Mouse (Mus musculus): ENCODE results near the gene Plcl2.

Gene Plcl2

DNA sequence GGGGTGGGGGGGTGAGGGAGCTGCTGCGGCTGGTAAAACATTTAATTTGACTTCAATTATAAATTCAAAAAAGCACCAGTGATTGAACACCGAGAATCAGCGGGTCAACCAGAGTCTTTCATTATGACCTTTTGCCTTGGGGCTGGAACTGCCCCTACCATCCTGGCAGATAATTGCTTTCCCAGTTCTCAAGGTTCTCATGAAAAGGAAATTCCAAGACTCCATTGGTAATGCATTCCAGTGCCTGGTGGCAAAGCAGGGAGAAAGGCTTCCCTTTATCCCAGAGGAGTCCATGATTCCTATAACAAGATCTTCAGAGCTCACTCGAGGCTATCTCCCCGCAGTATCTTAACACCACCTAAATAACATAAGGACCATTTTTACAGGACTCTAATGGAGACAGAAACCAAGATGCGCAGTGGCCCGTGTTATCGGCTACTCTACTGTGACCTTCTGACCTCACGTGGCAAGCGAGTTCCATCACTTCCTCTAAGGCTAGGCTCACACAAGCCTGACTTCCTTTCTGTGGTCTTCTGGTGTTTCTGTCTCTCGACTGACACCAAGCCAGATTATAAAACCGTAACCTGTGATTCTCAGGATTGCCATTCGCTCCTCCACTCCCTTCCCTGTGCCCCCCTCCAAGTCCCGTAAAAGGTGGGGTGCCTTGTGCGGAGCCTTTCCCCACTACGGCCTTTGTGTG, 10.0 kb upstream of the Plcl2 start:
- DNase-seq (ENCODE audit: low spot score in 2 of 2) = no peak

DNA sequence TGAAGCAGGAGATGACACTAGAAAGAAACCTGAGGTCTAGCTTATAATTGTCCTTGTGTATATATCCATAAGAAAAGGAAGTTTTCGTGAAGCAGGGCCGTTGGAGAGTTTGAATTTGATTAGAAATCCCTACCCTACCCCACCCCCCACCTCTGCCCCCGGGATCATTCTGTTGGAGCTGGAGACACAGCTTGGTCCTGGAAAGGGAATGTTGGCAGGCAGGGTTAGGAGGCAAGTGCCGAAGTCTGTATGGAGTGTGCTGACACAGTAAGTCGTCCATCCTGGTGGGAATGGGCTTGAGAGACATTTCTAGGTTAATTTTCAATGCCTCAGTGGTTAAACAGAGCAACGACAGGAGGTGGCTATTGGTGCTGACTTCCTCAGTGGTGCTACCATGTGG, 8.4 kb upstream of the Plcl2 start:
- no peak for DNase-seq (ENCODE audit: low spot score in 2 of 2)

- no peak for DNase-seq (ENCODE audit: low spot score in 2 of 2)
Observed at GRCm38 (mm10) chr17:50503075-50503474, 6.1 kb upstream of the Plcl2 start.

DNA sequence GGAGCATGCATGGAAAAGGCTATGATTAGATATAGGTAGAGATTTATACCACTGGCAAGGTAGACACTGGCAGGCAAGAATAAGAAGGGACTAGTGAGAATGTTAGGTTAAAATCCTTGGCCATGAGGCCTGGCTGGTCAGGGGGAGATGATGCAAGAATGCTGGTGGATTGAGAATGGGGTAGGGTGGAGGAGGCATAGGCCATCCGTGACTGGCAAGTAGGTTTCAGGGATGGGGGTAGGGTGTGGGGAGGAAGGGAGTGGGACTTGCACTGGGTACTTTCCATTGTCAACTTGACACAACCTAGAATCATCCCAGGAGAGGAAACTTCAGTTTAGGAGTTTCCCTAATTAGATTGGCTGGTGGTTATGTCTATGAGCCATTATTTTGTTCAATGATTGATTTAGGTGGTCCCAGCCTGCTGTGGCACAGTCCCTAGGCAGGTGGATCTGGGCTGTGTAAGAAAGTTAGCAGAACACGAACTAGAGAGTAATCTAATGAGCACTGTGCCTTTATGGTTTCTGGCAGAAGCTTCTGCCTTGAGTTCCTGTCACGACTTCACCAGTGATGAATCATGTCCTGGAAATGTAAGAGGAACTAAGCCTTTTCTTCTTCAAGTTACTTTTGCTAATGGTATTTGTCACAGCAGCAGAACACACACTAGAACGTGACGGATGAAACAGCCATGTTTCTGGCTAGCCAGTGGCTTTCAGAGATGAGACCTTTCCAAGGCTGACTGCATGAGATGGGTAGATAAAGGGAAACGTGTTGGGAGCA, 4.9 kb upstream of the Plcl2 start:
- no peak for DNase-seq (ENCODE audit: low spot score in 2 of 2)

DNA sequence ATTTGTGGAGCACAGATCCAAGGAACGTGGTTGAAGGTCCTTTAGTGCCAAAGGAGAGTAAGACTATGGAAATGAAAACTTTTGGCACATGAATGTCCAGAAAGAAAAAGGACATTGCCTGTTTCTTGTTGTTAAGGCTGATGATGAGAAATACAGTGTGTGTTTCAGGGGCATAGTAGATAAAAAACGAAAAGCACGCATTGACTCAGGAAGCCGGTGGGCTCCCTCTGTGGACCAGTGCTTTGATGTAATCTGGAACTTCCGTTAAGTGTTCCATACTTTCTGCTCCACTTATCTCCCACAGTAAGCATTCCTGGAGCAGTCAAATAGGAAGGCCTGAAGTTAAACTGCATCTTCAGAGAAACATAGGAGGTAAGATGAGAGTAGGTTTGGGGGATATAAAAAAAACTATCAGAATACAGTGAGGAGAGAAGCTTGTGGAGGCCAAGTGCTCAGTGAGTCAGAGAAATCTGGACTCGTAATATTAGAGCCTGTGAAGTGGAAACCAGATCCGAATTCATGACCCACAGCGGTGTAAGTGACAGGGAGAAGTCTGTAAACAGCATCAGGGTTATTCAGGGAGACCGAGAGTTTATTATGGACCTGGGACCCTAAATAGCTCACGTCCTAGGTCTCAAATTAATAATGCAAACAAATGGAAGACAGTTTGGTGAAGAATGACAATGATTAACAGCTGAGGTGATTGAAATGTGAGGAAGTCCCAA, 3.1 kb upstream of the Plcl2 start:
- no peak for DNase-seq (ENCODE audit: low spot score in 2 of 2)

- no peak for DNase-seq (ENCODE audit: low spot score in 2 of 2)
Observed at GRCm38 (mm10) chr17:50506861-50507321, 2.3 kb upstream of the Plcl2 start.

- DNase-seq (ENCODE audit: low spot score in 2 of 2) = peak in 1 of 2 experiments; percentile 25
Observed at GRCm38 (mm10) chr17:50508055-50508774, 988 bp upstream of the Plcl2 start.

DNA sequence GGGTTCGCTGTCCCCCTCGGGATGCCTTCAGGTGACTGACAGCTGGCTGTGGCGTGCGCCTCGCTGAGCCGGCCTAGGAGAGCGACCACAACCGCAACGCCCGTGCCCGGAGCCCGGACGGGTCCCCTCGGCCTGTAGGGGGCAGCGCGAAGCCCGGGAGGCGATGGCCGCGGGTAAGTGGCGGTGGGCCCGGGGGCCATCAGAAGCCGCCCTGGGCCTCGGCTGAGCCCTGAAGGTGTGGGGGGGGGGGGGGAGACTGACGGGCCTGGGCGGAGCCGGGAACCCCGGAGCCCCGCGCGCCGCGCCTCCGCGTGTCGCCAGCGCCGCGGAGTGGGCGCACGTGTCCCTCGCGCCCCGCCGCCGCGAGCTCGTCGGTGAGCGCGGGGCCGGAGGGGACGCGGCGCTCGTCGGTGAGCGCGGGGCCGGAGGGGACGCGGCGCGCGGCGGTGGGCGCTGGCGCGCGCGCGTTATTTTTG, 390 bp upstream of the Plcl2 start:
- DNase-seq (ENCODE audit: low spot score in 2 of 2) = peak; percentile 37

DNA sequence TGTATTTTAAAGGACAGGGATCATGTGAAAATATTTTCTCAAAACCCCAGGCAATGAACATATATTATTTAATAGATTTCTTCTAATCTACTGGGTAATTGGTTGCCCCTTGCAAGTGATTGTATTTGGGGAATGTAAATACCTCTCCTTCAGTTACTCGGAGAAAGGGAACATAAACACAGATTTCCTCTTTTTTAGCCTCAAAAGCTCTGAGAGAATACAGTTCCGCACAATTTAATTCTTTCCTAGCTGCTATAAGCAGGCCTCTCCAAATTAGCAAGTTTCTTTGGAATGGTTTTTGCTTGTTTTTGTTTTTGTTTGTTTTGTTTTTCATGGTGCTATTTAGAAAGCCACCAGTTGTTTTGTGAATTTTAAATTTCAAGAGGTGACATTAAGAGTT, 1.1 kb downstream of the Plcl2 start:
- DNase-seq (ENCODE audit: low spot score in 2 of 2) = no peak

- no peak for DNase-seq (ENCODE audit: low spot score in 2 of 2)
Observed at GRCm38 (mm10) chr17:50510741-50511140, 1.5 kb downstream of the Plcl2 start.

DNA sequence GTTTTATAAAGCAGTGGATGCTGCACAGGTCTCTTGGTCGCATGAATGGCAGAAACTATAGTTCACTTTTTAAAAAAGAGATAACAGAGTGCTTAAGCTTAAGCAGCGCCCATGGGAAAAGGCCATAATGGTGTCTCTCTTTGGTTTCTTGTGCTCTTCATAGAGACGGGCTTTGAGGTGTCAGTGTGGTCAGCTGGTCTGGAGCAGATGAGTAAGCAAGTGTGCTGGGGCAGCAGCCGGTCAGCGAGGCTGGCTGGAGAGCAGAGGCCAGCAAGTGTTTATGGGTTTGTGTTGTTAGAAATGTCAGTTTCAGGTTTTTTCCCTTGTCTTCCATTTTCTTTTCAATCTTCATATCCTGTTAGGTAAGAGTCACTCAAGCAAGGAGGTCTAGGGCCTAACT, 3.0 kb downstream of the Plcl2 start:
- DNase-seq (ENCODE audit: low spot score in 2 of 2) = no peak

GRCm38 (mm10) chr17:50512841-50513240, 3.6 kb downstream of the Plcl2 start:
- no peak for DNase-seq (ENCODE audit: low spot score in 2 of 2)

- DNase-seq (ENCODE audit: low spot score in 2 of 2) = no peak
Observed at GRCm38 (mm10) chr17:50513376-50513775, 4.2 kb downstream of the Plcl2 start.

- DNase-seq (ENCODE audit: low spot score in 2 of 2) = no peak
Observed at GRCm38 (mm10) chr17:50514012-50514411, 4.8 kb downstream of the Plcl2 start.

DNA sequence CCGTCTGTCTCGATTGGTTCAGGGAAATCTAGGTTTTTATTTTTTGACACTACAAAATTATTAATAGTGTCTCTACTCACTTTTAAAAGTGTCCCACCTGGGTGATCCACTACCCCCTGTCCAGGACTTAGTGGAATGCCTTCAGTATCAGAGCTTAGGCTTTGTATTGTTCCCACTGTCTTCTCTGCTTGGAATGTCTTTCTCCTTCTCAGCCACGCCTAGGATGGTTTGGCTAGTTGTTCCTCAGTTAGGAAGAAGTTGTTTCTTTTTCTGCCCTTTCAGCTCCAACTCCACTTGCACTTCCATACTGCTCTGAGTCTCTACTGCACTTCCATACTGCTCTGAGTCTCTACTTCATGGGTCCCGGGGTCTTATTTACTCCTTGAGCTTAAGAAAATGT, 6.7 kb downstream of the Plcl2 start:
- no peak for DNase-seq (ENCODE audit: low spot score in 2 of 2)

DNA sequence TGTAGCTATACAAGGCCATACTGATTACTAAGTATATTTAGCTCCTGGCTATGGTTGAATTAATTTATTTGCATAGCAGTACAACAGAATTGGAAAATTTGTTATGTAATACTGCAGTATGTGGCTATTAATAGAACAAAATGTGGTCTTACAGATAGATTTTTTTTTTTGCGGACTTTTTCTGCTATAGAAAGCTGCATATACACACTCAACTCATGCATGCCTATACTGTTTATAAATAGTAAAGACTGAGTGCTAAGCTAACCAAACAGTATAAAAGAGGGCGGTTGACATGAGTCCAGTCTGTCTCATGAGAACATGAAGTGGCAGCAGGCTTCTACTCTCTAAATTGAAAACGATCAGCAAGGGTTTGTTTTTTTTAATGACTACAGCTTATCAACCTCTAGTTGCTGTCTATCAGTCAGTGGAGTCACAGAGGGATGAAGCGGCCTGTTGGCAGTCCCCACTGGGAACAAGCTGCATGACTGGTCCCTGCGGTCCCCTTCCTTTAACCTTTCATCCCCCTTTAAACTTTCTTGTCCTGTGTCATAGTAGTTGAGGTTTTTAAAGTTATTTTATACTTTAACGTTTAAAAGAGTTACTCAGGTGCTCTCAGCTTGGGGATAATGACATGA, 8.7 kb downstream of the Plcl2 start:
- DNase-seq (ENCODE audit: low spot score in 2 of 2) = no peak

DNA sequence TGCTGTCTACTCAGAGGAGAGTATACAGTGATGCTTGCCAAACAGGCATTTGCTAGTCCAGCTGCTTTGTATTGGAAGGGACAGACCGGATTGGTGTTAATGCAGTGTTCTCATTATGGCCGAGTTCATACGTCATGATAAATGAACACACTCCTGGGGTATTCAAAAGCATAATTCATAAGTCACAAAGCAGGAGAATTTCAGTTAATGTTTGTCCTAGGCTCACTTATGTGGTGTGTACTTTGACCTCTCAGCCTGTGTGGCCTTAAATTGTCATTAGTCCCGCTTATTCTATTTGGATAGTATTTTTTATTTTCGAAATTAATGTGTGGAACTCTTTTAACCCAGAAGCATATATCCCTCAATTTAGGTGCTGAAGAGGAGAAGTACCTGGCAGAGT, 10.4 kb downstream of the Plcl2 start:
- no peak for DNase-seq (ENCODE audit: low spot score in 2 of 2)

DNA sequence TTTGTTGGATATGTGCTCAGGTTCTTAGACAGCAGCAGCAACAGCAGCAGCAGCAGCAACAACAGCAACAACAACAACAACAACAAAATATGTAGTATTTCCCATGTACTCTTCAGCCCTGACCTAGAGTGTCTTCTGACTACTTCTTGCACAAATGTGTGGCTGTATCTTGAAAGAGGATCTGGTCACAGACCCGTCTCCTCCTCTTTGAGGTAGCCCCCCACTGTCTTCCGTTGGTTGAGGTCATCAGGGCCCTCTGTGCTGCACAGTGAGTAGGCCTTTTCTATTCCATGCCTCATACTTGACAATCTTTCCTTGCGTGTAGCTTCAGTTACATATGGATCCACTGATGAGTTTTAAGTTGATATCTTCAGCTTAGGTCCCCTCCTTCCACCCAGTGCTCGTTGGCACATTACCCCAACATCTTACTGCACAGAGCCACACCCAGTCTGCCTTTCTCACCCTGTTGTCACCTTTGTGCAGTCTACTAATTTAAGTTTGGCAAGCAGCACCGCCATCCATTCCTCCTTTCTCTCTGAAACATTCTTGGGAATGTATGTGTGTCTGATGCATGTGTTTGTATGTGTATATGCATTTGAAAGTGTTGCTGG, 13.4 kb downstream of the Plcl2 start:
- DNase-seq (ENCODE audit: low spot score in 2 of 2) = no peak

GRCm38 (mm10) chr17:50524970-50525369, 15.8 kb downstream of the Plcl2 start:
- DNase-seq (ENCODE audit: low spot score in 2 of 2) = no peak

GRCm38 (mm10) chr17:50525821-50526220, 16.6 kb downstream of the Plcl2 start:
- DNase-seq (ENCODE audit: low spot score in 2 of 2) = no peak

DNA sequence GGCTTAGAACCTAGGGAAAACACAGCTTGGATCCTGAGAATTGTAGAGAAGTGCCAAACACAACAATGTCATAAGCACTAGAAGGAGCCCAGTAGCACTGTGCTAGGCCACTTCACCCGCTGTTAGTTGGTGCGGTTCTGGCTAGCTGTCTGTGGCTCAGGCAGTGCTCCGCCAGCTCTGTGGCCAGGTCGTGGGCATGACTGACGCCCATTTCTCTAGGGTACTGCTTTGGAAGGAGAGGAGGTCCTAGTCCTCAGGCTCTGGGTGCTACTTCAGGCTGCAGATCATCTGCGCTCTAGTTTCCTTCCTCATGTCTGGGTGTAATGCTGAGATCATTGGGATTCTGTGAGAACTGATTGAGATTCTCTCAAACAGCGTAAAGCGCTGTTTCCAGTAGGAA, 20.9 kb downstream of the Plcl2 start:
- DNase-seq (ENCODE audit: low spot score in 2 of 2) = no peak
